Mouse (Mus musculus): ENCODE measurements around the gene Cnot3. TPM values are rescaled to one million over a fixed set of nuclear protein-coding genes. Genes with fewer than 3 reads are reported as not detected.
"Not testable (repeated sequence)": the region's sequence is repeated elsewhere in the genome, so short reads cannot be mapped to it uniquely, and the experiment has no call there.

The Cnot3 gene
- 48.3 and 88.2 TPM in 2 replicates for polyA plus RNA-seq (2012; rRNA removed)

GRCm38 (mm10) chr7:3644672-3645487 is at the start of gene Cnot3:
Gene Cnot3, plus strand, starts transcription at chr7:3645268.
- under 1% methylated on average over 58 of the region's 58 CpGs for WGBS
- Histone ChIP-seq H3K27ac (ENCODE audit: insufficient read depth, low read depth, low read length) (peak within 1 kb of the TSS; percentile 91), H3K4me1 (ENCODE audit: control insufficient read depth, insufficient read depth, insufficient read length, low read length) (peaks cover 10% of the 10 kb centered on the region; the same call in 1 of the 2 replicates), H3K36me3 (ENCODE audit: control insufficient read depth, insufficient read depth, low read length) (peaks cover 14% of the 10 kb centered on the region), H3K4me3 (ENCODE audit: low read depth, low read length) (peak within 1 kb of the TSS; percentile 96), H3K27me3 (ENCODE audit: control insufficient read depth, insufficient read depth, low read length) (no peaks in the 10 kb centered on the region)
- TF ChIP-seq CTCF (IDR thresholded peaks at IDR 0.05; ENCODE audit: extremely low read depth, insufficient read length, insufficient replicate concordance, low read depth, low read length): no peak
- TF ChIP-seq POLR2A (IDR thresholded peaks at IDR 0.05; ENCODE audit: low read depth, low read length): no peak

- WGBS: 69% methylated on average over 1 of the region's 1 CpGs
- not testable (repeated sequence) for H3K4me1 ChIP-seq (ENCODE audit: control insufficient read depth, insufficient read depth, insufficient read length, low read length); H3K27me3 ChIP-seq (ENCODE audit: control insufficient read depth, insufficient read depth, low read length)
These were observed 47.3 kb upstream of the Cnot3 start for GRCm38 (mm10) chr7:3597755-3598154.

DNA sequence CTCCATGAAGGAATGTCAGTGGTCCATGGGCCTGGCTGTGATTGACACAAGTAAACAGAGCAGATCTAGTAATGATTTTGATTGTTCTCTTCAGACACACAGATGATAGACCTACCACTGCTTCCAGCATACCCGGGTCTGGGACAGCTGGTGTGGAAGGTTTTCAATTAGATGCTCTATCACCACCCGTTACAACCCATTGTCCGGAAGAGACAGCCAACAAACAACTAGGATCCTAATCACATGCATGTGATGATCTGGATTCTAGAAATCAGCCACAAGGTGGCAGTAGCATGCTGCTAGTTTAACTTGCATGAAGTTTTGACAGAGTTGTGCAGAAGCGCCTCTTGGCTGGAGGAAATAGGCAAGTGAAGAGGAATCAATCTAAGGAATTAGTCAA is 43.9 kb upstream of the Cnot3 start:
- H3K27ac ChIP-seq (ENCODE audit: insufficient read depth, low read depth, low read length): no peak overlapping the region
- H3K36me3 ChIP-seq (ENCODE audit: control insufficient read depth, insufficient read depth, low read length): no peaks in the 10 kb centered on the region
- H3K4me1 ChIP-seq (ENCODE audit: control insufficient read depth, insufficient read depth, insufficient read length, low read length): no peaks in the 10 kb centered on the region
- 3% methylated on average over 4 of the region's 4 CpGs for WGBS
- H3K27me3 ChIP-seq (ENCODE audit: control insufficient read depth, insufficient read depth, low read length): no peaks in the 10 kb centered on the region
- TF ChIP-seq POLR2A (IDR thresholded peaks at IDR 0.05; ENCODE audit: low read depth, low read length): no peak
- TF ChIP-seq CTCF (IDR thresholded peaks at IDR 0.05; ENCODE audit: extremely low read depth, insufficient read length, insufficient replicate concordance, low read depth, low read length): no peak
- H3K4me3 ChIP-seq (ENCODE audit: low read depth, low read length): no peak overlapping the region

More at GRCm38 (mm10) chr7:3597755-3598154, 47.3 kb upstream of the Cnot3 start:
- H3K4me3 ChIP-seq (ENCODE audit: low read depth, low read length); H3K27ac ChIP-seq (ENCODE audit: insufficient read depth, low read depth, low read length); H3K36me3 ChIP-seq (ENCODE audit: control insufficient read depth, insufficient read depth, low read length): not testable (repeated sequence)

- Histone ChIP-seq H3K27me3 (ENCODE audit: control insufficient read depth, insufficient read depth, low read length) (no peaks in the 10 kb centered on the region), H3K27ac (ENCODE audit: insufficient read depth, low read depth, low read length) (no peak overlapping the region), H3K36me3 (ENCODE audit: control insufficient read depth, insufficient read depth, low read length) (no peaks in the 10 kb centered on the region), H3K4me3 (ENCODE audit: low read depth, low read length) (no peak overlapping the region), H3K4me1 (ENCODE audit: control insufficient read depth, insufficient read depth, insufficient read length, low read length) (peaks cover 2% of the 10 kb centered on the region; the same call in 1 of the 2 replicates)
- peak; percentile 28; the same call in 1 of the 2 replicates for TF ChIP-seq CTCF (IDR thresholded peaks at IDR 0.05; ENCODE audit: extremely low read depth, insufficient read length, insufficient replicate concordance, low read depth, low read length)
- TF ChIP-seq POLR2A (IDR thresholded peaks at IDR 0.05; ENCODE audit: low read depth, low read length): no peak
- 13% methylated on average over 2 of the region's 2 CpGs for whole genome bisulfite sequencing
These were observed 38.3 kb upstream of the Cnot3 start for GRCm38 (mm10) chr7:3606798-3607197.

DNA sequence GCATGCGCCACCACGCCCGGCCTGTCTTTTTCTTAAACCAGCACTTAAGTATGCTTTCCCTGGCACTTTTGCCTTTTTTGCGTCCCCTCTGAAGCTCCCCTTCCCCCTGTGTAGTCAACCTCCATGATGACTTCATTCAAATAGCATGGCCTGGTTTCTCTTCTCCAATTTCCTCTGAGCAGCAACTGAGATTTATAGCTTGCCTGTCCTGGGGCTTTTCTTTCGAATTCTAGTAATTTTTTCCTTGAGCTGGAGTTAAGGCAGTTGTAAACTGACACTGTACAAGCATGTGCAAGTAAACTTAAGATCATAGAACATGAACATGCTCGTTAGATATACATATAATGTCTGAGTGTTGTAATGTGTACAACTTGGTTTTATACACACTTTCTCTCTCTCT is 37.7 kb upstream of the Cnot3 start:
- H3K4me1 ChIP-seq (ENCODE audit: control insufficient read depth, insufficient read depth, insufficient read length, low read length): peaks cover 2% of the 10 kb centered on the region; the same call in 1 of the 2 replicates
- no peaks in the 10 kb centered on the region for H3K27me3 ChIP-seq (ENCODE audit: control insufficient read depth, insufficient read depth, low read length)
- WGBS: 78% methylated on average over 6 of the region's 6 CpGs
- H3K4me3 ChIP-seq (ENCODE audit: low read depth, low read length): no peak overlapping the region
- H3K36me3 ChIP-seq (ENCODE audit: control insufficient read depth, insufficient read depth, low read length): no peaks in the 10 kb centered on the region
- TF ChIP-seq POLR2A (IDR thresholded peaks at IDR 0.05; ENCODE audit: low read depth, low read length) (no peak), CTCF (IDR thresholded peaks at IDR 0.05; ENCODE audit: extremely low read depth, insufficient read length, insufficient replicate concordance, low read depth, low read length) (no peak)
- no peak overlapping the region for H3K27ac ChIP-seq (ENCODE audit: insufficient read depth, low read depth, low read length)

GRCm38 (mm10) chr7:3608668-3609067 is 36.4 kb upstream of the Cnot3 start:
- H3K4me1 ChIP-seq (ENCODE audit: control insufficient read depth, insufficient read depth, insufficient read length, low read length): peaks cover 2% of the 10 kb centered on the region; the same call in 1 of the 2 replicates
- no peak overlapping the region for H3K27ac ChIP-seq (ENCODE audit: insufficient read depth, low read depth, low read length)
- 87% methylated on average over 3 of the region's 3 CpGs for WGBS
- no peak overlapping the region for H3K4me3 ChIP-seq (ENCODE audit: low read depth, low read length)
- TF ChIP-seq CTCF (IDR thresholded peaks at IDR 0.05; ENCODE audit: extremely low read depth, insufficient read length, insufficient replicate concordance, low read depth, low read length) (no peak), POLR2A (IDR thresholded peaks at IDR 0.05; ENCODE audit: low read depth, low read length) (no peak)
- H3K27me3 ChIP-seq (ENCODE audit: control insufficient read depth, insufficient read depth, low read length): no peaks in the 10 kb centered on the region
- no peaks in the 10 kb centered on the region for H3K36me3 ChIP-seq (ENCODE audit: control insufficient read depth, insufficient read depth, low read length)

DNA sequence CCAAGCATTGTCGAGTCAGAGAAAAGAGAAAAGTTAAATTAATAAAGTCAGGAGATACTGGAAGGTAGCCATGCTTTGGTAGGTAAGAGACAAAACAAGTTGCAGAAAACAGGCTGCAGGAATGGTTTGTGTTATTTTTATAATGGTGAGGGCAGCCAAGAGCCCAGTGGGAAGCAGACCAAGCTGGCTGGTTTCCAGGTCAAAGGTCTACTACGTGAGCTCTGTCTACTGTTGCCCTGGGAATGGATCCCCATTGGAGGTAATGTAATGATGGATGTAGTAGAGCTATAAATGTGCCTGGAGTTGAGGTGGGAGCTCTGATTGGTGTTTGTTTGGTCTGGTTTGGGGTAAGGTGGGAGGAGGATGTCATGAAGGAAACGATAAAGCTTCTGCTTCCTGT is 36.0 kb upstream of the Cnot3 start:
- peaks cover 2% of the 10 kb centered on the region; the same call in 1 of the 2 replicates for H3K4me1 ChIP-seq (ENCODE audit: control insufficient read depth, insufficient read depth, insufficient read length, low read length)
- no peak overlapping the region for H3K4me3 ChIP-seq (ENCODE audit: low read depth, low read length)
- H3K27me3 ChIP-seq (ENCODE audit: control insufficient read depth, insufficient read depth, low read length): no peaks in the 10 kb centered on the region
- no peaks in the 10 kb centered on the region for H3K36me3 ChIP-seq (ENCODE audit: control insufficient read depth, insufficient read depth, low read length)
- WGBS: 30% methylated on average over 3 of the region's 3 CpGs
- H3K27ac ChIP-seq (ENCODE audit: insufficient read depth, low read depth, low read length): no peak overlapping the region
- TF ChIP-seq CTCF (IDR thresholded peaks at IDR 0.05; ENCODE audit: extremely low read depth, insufficient read length, insufficient replicate concordance, low read depth, low read length): no peak
- no peak for TF ChIP-seq POLR2A (IDR thresholded peaks at IDR 0.05; ENCODE audit: low read depth, low read length)

Measured in small intestine, adult 2 months (tissue).